Mouse (Mus musculus): Measurements from ENCODE around the gene Slc35a5.

Gene Slc35a5

GRCm38 (mm10) chr16:45110498-45110897, 48.0 kb downstream of the Slc35a5 start:
- peak; percentile 43 for DNase-seq

DNA sequence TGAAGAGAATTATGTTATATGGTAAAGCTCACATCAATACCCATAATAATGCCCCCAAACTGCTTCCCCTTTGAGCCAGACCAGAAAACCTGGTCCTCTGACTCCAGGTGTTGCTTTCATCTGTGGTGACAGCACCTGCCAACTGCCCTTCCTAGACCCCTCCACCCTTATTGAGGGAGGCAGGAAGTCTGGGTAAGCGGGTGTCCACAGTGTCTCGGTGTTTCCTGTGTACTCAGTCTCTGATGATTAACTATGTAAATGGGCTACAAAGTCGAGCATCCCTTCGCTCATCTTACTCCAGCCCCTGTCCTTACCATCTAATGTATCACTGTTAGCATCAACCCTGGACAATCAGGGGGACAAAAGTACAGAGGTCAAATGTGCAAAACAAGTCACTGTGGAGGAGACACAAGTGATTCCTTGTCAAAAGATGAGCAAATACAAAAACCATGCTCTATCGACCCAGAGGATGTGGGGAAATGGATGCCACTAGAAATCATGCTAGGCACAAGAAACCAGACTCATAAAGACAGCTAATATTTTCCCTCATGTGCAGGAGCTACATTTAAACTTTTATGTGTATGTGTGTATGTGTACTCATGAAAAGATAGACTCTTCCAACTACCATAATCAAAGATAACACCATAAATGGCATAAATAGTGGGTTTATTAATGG, 50.2 kb downstream of the Slc35a5 start:
- DNase-seq: no peak

DNA sequence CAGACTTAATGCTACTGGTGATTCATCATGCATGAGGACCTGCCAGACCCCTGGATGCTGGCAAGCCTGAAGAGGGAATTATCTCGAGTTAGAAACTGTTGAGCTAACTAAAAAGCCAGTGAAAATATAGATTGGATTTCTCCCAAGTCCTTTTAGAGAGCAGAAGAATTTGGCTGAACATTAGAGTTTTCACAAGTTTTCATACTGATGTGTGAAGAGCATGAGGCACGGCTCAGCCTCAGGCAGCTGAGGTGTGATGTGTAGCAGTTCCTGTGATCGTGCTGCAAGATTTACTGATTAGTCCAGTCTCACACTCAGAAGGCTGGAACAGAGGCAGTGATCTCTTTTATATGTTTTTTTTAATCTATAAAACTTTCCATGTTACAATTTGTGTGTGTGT, 53.5 kb downstream of the Slc35a5 start:
- no peak for DNase-seq

- no peak for DNase-seq
Observed at GRCm38 (mm10) chr16:45100892-45101291, 57.6 kb downstream of the Slc35a5 start.

GRCm38 (mm10) chr16:45098886-45099210, 59.7 kb downstream of the Slc35a5 start:
- DNase-seq: no peak

DNA sequence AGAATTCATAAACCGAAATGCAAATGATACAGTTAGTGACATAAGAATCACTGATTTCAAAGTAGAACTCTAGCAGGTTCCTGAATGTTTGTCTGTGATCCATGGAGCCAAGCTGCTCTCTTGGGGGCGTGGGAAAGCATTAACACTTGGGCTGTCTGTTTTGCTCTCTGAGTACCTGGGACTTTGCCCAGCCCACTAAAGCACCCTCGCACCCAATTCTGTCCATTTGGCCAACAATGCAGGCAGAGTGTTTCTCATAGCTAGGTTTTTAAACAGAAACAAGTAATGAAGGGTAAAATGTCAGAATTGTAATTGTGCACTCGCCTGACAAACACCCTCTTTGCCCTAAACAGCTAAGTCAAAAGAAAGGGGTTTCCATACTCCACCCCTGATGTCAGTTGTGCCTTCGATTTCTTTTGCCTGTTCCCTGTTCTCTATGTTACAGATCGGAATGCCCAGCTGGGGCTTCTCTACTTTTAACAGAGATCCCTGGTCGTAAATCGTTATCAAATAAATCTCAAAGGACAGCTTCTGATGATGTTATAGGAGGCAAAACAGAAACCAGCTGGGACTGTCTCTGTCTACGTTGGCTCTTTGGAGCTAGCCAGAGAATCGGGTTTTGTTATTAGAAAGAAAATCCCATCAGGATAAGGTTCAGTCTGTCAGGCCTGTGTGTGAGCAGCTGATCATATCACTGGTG, 60.2 kb downstream of the Slc35a5 start:
- DNase-seq: peak; percentile 41

GRCm38 (mm10) chr16:45097467-45097866, 61.0 kb downstream of the Slc35a5 start:
- DNase-seq: no peak

DNA sequence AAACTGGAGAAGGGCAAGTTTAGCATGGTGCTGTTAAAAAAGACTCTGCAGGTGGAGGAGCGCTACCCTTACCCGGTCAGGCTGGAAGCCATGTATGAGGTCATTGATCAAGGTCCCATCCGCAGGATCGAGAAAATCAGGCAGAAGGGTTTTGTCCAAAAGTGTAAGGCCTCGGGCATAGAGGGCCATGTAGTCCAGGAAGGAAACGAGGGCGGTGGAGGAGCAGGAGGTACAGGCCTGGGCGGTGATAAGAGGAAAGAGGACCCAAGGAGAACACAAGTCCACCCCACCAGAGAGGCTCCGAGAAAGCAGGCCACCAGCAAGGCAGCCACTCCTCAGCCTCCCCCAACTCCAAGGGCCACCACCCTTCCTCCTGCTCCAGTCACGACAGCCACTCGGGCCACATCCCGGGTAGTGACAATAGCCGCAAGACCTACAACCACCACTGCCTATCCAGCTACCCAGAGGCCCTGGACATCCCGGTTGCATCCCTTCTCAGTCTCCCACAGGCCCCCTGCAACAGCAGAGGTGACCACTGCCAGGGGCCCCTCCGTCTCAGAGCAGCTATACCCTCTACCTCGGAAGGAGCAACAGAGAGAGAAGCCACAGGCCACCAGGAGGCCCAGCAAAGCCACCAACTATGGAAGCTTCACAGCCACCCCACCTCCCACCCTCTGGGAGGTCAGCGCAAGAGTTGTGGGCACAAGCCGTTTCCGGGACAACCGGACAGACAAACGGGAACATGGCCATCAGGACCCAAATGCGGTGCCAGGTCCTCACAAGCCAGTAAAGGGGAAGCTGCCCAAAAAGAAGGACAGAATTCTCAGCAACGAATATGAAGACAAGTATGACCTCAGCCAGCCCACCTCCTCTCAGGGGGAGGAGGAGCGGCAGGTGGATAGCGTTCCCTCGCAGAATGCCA, 62.7 kb downstream of the Slc35a5 start:
- no peak for DNase-seq

DNA sequence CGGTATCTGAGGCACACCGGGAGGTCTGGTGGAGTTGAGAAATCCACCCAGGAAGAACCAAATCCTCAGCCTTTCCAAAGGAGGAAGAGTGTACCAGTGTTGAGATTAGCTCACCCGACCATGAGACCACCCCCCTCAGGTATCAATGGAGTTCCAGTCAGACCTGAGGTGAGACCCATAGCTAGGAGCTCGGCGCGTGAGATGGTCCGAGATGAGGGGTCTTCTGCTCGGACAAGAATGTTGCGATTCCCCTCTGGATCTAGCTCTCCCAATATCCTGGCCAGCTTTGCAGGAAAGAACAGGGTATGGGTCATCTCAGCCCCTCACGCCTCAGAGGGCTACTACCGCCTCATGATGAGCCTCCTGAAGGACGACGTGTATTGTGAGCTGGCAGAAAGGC, 63.5 kb downstream of the Slc35a5 start:
- DNase-seq: no peak

DNA sequence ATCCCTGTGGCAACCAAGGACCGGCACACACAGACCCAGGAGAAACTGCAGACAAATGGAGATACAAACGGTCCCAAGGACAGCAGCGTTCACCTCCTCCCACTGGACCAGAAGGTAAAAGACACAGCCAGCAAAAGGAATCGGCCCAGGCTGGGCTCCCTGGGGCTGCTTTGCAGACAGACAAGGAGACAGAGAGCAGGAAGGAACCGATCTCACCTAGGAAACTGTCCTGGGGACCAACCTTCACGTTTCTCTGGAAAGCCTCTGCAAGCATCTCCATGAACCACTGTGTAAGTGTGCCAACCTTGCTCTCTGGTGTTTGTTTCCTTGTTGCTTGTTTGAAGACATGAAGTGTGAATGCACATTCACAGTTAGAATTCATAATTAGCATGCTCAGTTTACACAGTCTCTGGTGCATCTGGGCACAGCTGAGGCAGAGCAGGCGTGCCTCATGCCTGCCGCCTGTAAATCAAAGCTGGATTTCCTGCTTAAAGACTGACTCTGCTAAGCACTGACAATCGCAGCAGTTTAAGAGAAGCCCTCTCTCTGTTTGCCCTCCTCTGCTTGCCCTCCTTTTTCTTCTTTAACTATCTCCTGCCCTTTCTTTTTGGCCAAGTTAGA, 64.3 kb downstream of the Slc35a5 start:
- DNase-seq: peak; percentile 52

DNA sequence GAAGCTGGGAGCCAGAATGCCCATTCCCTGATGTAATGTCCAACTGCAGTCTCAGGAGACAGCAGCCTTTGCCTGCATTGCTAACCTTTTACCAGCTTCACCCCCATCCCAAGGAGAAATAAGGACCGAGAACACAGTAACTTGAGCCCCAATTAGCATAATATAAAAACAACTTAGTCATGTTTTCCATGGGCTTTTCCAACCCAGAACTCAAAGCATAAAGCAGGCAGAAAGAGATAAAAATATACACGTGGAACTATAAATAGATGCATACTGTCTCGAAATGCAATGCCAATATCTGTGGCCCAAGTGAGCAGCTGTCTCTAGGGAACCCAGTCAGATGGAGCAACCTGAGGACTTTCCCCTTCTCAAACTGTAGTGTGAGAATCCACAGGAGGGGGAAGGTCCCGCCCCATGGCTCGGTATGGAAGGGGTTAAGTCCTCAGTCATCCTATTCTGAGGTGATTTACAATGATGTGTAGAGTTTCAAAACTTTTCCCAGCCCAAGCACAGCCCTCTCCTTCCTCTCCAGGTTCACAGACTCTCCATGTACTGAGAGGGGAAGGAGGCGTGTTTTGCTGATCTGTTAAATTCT, 65.3 kb downstream of the Slc35a5 start, which contains the start of gene Ccdc80:
Gene Ccdc80, plus strand, starts transcription at position 266 of the 595 bp plus-strand sequence.
- peak; percentile 62 for DNase-seq

DNA sequence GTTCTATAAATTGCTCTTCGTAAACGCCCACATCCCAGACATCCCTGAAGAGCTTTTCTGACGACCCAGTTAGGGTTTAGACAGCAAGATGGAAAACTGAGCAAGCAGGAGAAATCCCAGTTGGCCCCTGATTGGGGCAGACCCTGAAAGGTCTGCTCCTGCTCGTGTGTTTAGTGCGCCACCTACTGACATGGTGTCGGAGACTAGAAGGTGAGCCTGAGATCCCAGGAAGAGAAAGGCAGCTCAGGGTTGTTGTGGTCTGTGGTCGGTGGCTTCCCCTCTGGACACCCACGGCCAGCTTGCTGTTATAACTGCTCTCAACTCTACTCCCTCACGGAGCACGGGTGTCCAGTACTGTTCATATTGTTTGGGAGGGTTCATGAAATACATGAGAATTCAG, 68.5 kb downstream of the Slc35a5 start:
- DNase-seq: peak; percentile 90

All from embryo, embryonic 11 days (tissue).